Mouse (Mus musculus): ENCODE results near the gene Abr.

DNA sequence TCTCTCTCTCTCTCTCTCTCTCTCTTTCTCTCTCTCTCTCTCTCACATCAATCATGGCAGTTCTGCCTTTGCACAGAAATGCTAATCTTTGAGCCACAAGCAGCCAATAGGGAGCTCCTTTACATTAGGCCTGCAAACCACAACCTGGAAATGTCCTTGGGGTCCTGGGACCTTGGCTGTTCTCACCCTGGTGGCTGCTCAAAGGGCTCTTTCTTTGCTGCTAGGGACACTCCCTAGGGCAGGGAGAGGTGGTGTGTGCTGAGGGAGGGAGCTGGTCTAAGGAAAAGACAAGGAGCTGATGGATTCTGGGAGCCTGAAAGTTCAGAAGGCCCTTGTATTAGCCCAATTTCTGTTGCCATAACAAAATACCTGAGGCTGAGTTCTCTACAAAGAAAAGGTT, 251.6 kb downstream of the Abr start:
- no peak for TF ChIP-seq CTCF (IDR thresholded peaks at IDR 0.05; ENCODE audit: borderline replicate concordance, extremely low read depth, insufficient read depth, insufficient read length)
- no peak for TF ChIP-seq POLR2A (IDR thresholded peaks at IDR 0.05; ENCODE audit: borderline replicate concordance, extremely low read depth, insufficient read depth, insufficient read length, poor library complexity, severe bottlenecking)

Data from brain, embryonic 14.5 days (tissue).